18 mouse cellular contexts compared by ENCODE assay signal in genomic region chr6:86250236-86250635, GRCm38 (mm10). TPM values are rescaled to one million over a fixed set of nuclear protein-coding genes. Genes with fewer than 3 reads are reported as not detected.
A peak's percentile ranks its signal among the peaks of the same experiment; 100 is the strongest.
DNase-seq lines count a peak whose midpoint lies in the region; ATAC-seq and TF ChIP-seq lines count a peak whose summit lies in the region.
"Had no signal": no experiment of that assay in that cellular context is flagged by ENCODE, and none has a peak within 500 bp of the region (broad histone marks: within the 10 kb centered on the region; RNA-seq: fewer than 3 reads in every experiment).

No protein-coding gene starts in this region.

- H3K4me3 ChIP-seq in forebrain, embryonic 13.5 days, result no peak overlapping the region
- H3K4me3 ChIP-seq in forebrain, embryonic 11.5 days (ENCODE audit: low read depth, low read length), result no peak overlapping the region
- H3K4me3 ChIP-seq in limb, embryonic 14.5 days (replicated peaks; ENCODE audit: low read length), result no peak overlapping the region
- no peak overlapping the region for H3K4me3 ChIP-seq in limb, embryonic 10.5 days
- H3K4me3 ChIP-seq in forebrain, embryonic 15.5 days, result no peak overlapping the region
- H3K4me3 ChIP-seq: heart, embryonic 12.5 days; hindbrain, embryonic 10.5 days; intestine, embryonic 15.5 days had no signal

- no peak overlapping the region for H3K4me2 ChIP-seq in forebrain, embryonic 13.5 days
- no peak overlapping the region for H3K4me2 ChIP-seq in forebrain, embryonic 11.5 days (ENCODE audit: low read depth, low read length, severe bottlenecking)
- no peak overlapping the region for H3K4me2 ChIP-seq in limb, embryonic 14.5 days (replicated peaks; ENCODE audit: low read depth, low read length, severe bottlenecking)
- H3K4me2 ChIP-seq in forebrain, embryonic 15.5 days (replicated peaks), result no peak overlapping the region
- H3K4me2 ChIP-seq: heart, embryonic 12.5 days; intestine, embryonic 15.5 days had no signal

- H3K9me3 ChIP-seq in forebrain, embryonic 13.5 days (replicated peaks), result no peaks in the 10 kb centered on the region
- no peaks in the 10 kb centered on the region for H3K9me3 ChIP-seq in forebrain, embryonic 11.5 days (ENCODE audit: control insufficient read depth, low read length)
- H3K9me3 ChIP-seq in limb, embryonic 14.5 days (ENCODE audit: control insufficient read depth, low read length), result no peaks in the 10 kb centered on the region
- no peaks in the 10 kb centered on the region for H3K9me3 ChIP-seq in limb, embryonic 10.5 days (replicated peaks)
- no peaks in the 10 kb centered on the region for H3K9me3 ChIP-seq in forebrain, embryonic 15.5 days
- H3K9me3 ChIP-seq: heart, embryonic 12.5 days; hindbrain, embryonic 10.5 days; intestine, embryonic 15.5 days had no signal

- H3K9ac ChIP-seq in forebrain, embryonic 13.5 days, result no peak overlapping the region
- H3K9ac ChIP-seq in forebrain, embryonic 11.5 days (ENCODE audit: low read length), result no peak overlapping the region
- H3K9ac ChIP-seq in limb, embryonic 14.5 days (ENCODE audit: low read depth, low read length, severe bottlenecking), result no peak overlapping the region
- no peak overlapping the region for H3K9ac ChIP-seq in forebrain, embryonic 15.5 days (replicated peaks)
- H3K9ac ChIP-seq: heart, embryonic 12.5 days; intestine, embryonic 15.5 days had no signal

- peaks cover 28% of the 10 kb centered on the region for H3K4me1 ChIP-seq in forebrain, embryonic 13.5 days
- H3K4me1 ChIP-seq in forebrain, embryonic 11.5 days (replicated peaks; ENCODE audit: control insufficient read depth, insufficient read depth, low read length), result peaks cover 6% of the 10 kb centered on the region; the same call in 1 of the 2 replicates
- no peaks in the 10 kb centered on the region for H3K4me1 ChIP-seq in limb, embryonic 14.5 days (ENCODE audit: control insufficient read depth, insufficient read depth, low read length)
- peaks cover 12% of the 10 kb centered on the region; the same call in 1 of the 2 replicates for H3K4me1 ChIP-seq in limb, embryonic 10.5 days
- peaks cover 29% of the 10 kb centered on the region for H3K4me1 ChIP-seq in forebrain, embryonic 15.5 days
- H3K4me1 ChIP-seq: intestine, embryonic 15.5 days had no signal

- H3K36me3 ChIP-seq in forebrain, embryonic 13.5 days (ENCODE audit: poor library complexity, severe bottlenecking), result no peaks in the 10 kb centered on the region
- H3K36me3 ChIP-seq in forebrain, embryonic 11.5 days (ENCODE audit: control insufficient read depth, insufficient read depth, low read length), result no peaks in the 10 kb centered on the region
- no peaks in the 10 kb centered on the region for H3K36me3 ChIP-seq in limb, embryonic 14.5 days (ENCODE audit: control insufficient read depth, insufficient read depth, low read length)
- no peaks in the 10 kb centered on the region for H3K36me3 ChIP-seq in limb, embryonic 10.5 days
- H3K36me3 ChIP-seq in forebrain, embryonic 15.5 days, result no peaks in the 10 kb centered on the region
- H3K36me3 ChIP-seq: heart, embryonic 12.5 days; hindbrain, embryonic 10.5 days; intestine, embryonic 15.5 days had no signal

- peak; percentile 53 for DNase-seq in adrenal gland, postnatal 14 days
- DNase-seq in adrenal gland, postnatal 25 days, result no peak
- DNase-seq in forebrain, embryonic 11.5 days (ENCODE audit: low spot score), result no peak
- DNase-seq in limb, embryonic 14.5 days (ENCODE audit: low spot score), result no peak
- no peak for DNase-seq in limb, embryonic 10.5 days (ENCODE audit: low spot score)
- DNase-seq in urinary bladder, adult 2 months (ENCODE audit: low spot score), result no peak
- DNase-seq: cerebellum, adult 11 months; cerebellum, adult 8-10 months; cerebellum, postnatal 14 days; gastrocnemius, postnatal 25 days; kidney, adult 18-20 months had no signal

- TF ChIP-seq POLR2A in limb, embryonic 14.5 days (IDR thresholded peaks at IDR 0.05; ENCODE audit: borderline replicate concordance, extremely low read depth, insufficient read depth, insufficient read length), result no peak

- WGBS in forebrain, embryonic 13.5 days, result 85% methylated on average over 2 of the region's 2 CpGs
- 89% methylated on average over 2 of the region's 2 CpGs for WGBS in forebrain, embryonic 11.5 days
- WGBS in limb, embryonic 14.5 days, result 85% methylated on average over 2 of the region's 2 CpGs
- WGBS in limb, embryonic 10.5 days, result 82% methylated on average over 2 of the region's 2 CpGs
- WGBS in forebrain, embryonic 15.5 days, result 99% methylated on average over 2 of the region's 2 CpGs

- H3K27ac ChIP-seq in forebrain, embryonic 13.5 days, result peak overlapping the region; percentile 90; the same call in 1 of the 2 replicates
- no peak overlapping the region for H3K27ac ChIP-seq in forebrain, embryonic 11.5 days (ENCODE audit: low read depth, low read length)
- 0 out of 2 replicates have a peak overlapping the region, but pooled peaks have one; percentile 5 for H3K27ac ChIP-seq in limb, embryonic 14.5 days (replicated peaks; ENCODE audit: low read depth, low read length)
- no peak overlapping the region for H3K27ac ChIP-seq in limb, embryonic 10.5 days
- peak overlapping the region; percentile 85; the same call in 1 of the 2 replicates for H3K27ac ChIP-seq in forebrain, embryonic 15.5 days (replicated peaks)
- H3K27ac ChIP-seq: intestine, embryonic 15.5 days had no signal

- ATAC-seq in forebrain, embryonic 13.5 days, result no peak
- ATAC-seq in forebrain, embryonic 11.5 days (replicated peaks; ENCODE audit: low FRiP score), result no peak
- ATAC-seq in limb, embryonic 14.5 days (ENCODE audit: low FRiP score, low read depth), result no peak
- ATAC-seq in forebrain, embryonic 15.5 days (replicated peaks), result no peak
- ATAC-seq: intestine, embryonic 15.5 days had no signal

- no peaks in the 10 kb centered on the region for H3K27me3 ChIP-seq in forebrain, embryonic 13.5 days
- no peaks in the 10 kb centered on the region for H3K27me3 ChIP-seq in forebrain, embryonic 11.5 days (ENCODE audit: control insufficient read depth, insufficient read depth, low read length)
- no peaks in the 10 kb centered on the region for H3K27me3 ChIP-seq in limb, embryonic 14.5 days (ENCODE audit: control insufficient read depth, insufficient read depth, low read length)
- H3K27me3 ChIP-seq in limb, embryonic 10.5 days (ENCODE audit: low read depth, poor library complexity, severe bottlenecking), result no peaks in the 10 kb centered on the region
- H3K27me3 ChIP-seq in forebrain, embryonic 15.5 days, result no peaks in the 10 kb centered on the region
- H3K27me3 ChIP-seq: heart, embryonic 12.5 days; intestine, embryonic 15.5 days had no signal

RNA-seq across cellular contexts. Expression of gene Tgfa, which starts 55.2 kb away (rescaled TPM):
- total RNA-seq in adrenal gland, postnatal 14 days (2021), result 7.7 and 9.7 TPM in 2 replicates
- 16.8 and 22.4 TPM in 2 replicates for total RNA-seq in adrenal gland, postnatal 25 days (2021)
- 3.5 and 4.6 TPM in 2 replicates for polyA plus RNA-seq in forebrain, embryonic 13.5 days (2015; fragmentation: Nextera tagmentation; extraction: Ambion mirVana)
- polyA plus RNA-seq in forebrain, embryonic 11.5 days (2014; fragmentation: Nextera tagmentation; extraction: Ambion mirVana), result 1.7 and 1.9 TPM in 2 replicates
- 2.7 and 3.8 TPM in 2 replicates for polyA plus RNA-seq in limb, embryonic 14.5 days (2012; rRNA removed)
- polyA plus RNA-seq in limb, embryonic 14.5 days (2014; fragmentation: Nextera tagmentation; extraction: Ambion mirVana), result 3.1 and 3.3 TPM in 2 replicates
- polyA plus RNA-seq in limb, embryonic 10.5 days (2016; fragmentation: Nextera tagmentation; extraction: Ambion mirVana), result 0.43 and 1.1 TPM in 2 replicates
- polyA plus RNA-seq in forebrain, embryonic 15.5 days (2015; fragmentation: Nextera tagmentation; extraction: Ambion mirVana), result 11.5 and 12.6 TPM in 2 replicates
- 11.4 and 14.3 TPM in 2 replicates for polyA plus RNA-seq in urinary bladder, adult 2 months (2012; rRNA removed)
- total RNA-seq: common myeloid progenitor, adult 5-6 weeks; granulocyte monocyte progenitor cell, adult 5-6 weeks had no signal

Comparison
In these comparisons a context has a peak if more than half of its experiments do, and no peak if none do; other contexts are left out.
1. H3K27ac ChIP-seq: peak in forebrain, embryonic 13.5 days (single experiment), limb, embryonic 14.5 days (single experiment) and forebrain, embryonic 15.5 days (single experiment); none in forebrain, embryonic 11.5 days (single experiment) and limb, embryonic 10.5 days (single experiment).